In genomic region chr13:119310013-119310412, GRCm38 (mm10) we compare ENCODE assay signal across 21 mouse cellular contexts.
"Had no signal": no experiment of that assay in that cellular context is flagged by ENCODE, and none has a peak within 500 bp of the region (broad histone marks: within the 10 kb centered on the region; RNA-seq: fewer than 3 reads in every experiment).

No protein-coding gene starts in this region.

- H3K36me3 ChIP-seq: neural tube, embryonic 13.5 days; neural tube, embryonic 15.5 days; stomach, embryonic 15.5 days had no signal

- ATAC-seq: midbrain, embryonic 16.5 days had no signal

- H3K4me3 ChIP-seq: megakaryocyte, embryonic 14.5 days; myocyte; neural tube, embryonic 13.5 days; neural tube, embryonic 15.5 days; stomach, embryonic 15.5 days had no signal

- H3K9me3 ChIP-seq: megakaryocyte, embryonic 14.5 days; neural tube, embryonic 13.5 days; neural tube, embryonic 15.5 days; stomach, embryonic 15.5 days had no signal

- H3K27ac ChIP-seq: liver, embryonic 14.5 days; neural tube, embryonic 13.5 days; neural tube, embryonic 15.5 days; stomach, embryonic 15.5 days; stomach, postnatal 0 days had no signal

- H3K4me2 ChIP-seq: lung, embryonic 14.5 days; midbrain, embryonic 11.5 days; neural tube, embryonic 13.5 days; neural tube, embryonic 15.5 days; stomach, embryonic 15.5 days had no signal

- H3K4me1 ChIP-seq: megakaryocyte, embryonic 14.5 days; neural tube, embryonic 13.5 days; neural tube, embryonic 15.5 days; stomach, embryonic 15.5 days had no signal

- DNase-seq: lung, adult 18-20 months; lung, embryonic 14.5 days; lung, postnatal 10 days; lung, postnatal 4 days; midbrain, embryonic 14.5 days; retina, postnatal 1 day; right cerebral cortex, adult 18-20 months; right cerebral cortex, postnatal 25 days; right cerebral cortex, postnatal 4 days; thymus, adult 18-20 months; thymus, postnatal 14 days; thymus, postnatal 36 days had no signal

- H3K9ac ChIP-seq: liver, embryonic 14.5 days; lung, embryonic 14.5 days; neural tube, embryonic 13.5 days; neural tube, embryonic 15.5 days; stomach, embryonic 15.5 days had no signal

- H3K27me3 ChIP-seq: megakaryocyte, embryonic 14.5 days; neural tube, embryonic 13.5 days; neural tube, embryonic 15.5 days; stomach, embryonic 15.5 days had no signal
